Mouse (Mus musculus) E14TG2a.4 (cell line): Measurements from ENCODE around the gene Vwf.

ENCODE experiments used
- CTCF ChIP-seq: conservative IDR thresholded peaks from 2 replicates; pipeline ENCODE4 v1.5.1; 2014; ENCODE audit warnings: low read length
- NANOG ChIP-seq: IDR thresholded peaks from 2 replicates; pipeline ENCODE4 v1.6.1; 2014; ENCODE audit warnings: borderline replicate concordance, low read length, mixed read lengths

DNA sequence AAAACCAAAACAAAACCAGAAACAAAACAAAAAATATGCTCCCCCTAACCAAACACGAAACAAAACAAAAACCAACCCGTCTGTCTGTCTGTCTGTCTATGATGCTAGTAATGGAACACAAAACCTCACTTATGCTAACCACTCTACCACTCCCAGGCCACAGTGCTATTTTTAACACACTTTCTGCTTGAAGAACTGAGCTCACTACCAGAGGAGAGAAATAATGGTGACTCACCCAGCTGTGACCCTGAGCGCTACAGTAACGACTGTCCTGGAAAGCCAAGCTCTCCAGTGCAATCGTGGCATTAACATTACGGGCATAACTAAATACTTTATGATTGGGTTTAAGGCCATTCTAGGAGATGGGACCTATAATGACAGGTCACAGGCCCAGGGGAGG, 5.7 kb upstream of the Vwf start:
- TF ChIP-seq CTCF (no peak), NANOG (no peak)
